Mouse (Mus musculus) cerebellum, adult 9-11 months (tissue): ENCODE measurements around the gene Lmod1.

ENCODE experiments used
- DNase-seq: peaks from one replicate; pipeline ENCODE4 v3.0.0; 2022

Lmod1 gene

DNA sequence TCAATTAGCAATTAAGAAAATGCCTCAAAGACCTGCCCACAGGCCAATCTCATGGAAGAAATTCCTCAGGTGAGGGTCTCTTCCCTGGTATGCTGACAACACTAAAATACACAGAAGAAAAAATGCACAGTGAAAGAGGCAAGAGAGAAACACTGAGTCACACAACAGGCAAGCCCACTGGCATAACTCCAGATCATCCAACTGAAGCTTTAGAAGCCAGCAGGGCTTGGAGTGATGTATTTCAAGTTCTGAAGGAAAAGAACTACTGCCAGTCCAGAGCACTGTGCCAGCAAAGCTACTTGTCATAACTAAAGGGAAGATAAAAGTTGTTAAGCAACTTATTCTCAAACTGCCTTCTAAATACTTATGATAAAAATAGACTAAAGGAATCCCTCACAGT lies 89.4 kb downstream of the Lmod1 start:
- DNase-seq, result no peak
